Mouse (Mus musculus) kidney, adult 2 months (tissue): ENCODE measurements around the gene Galnt7.

Source experiments
- CTCF ChIP-seq: fragments of 200-500 bp; conservative IDR thresholded peaks from 2 replicates; pipeline ENCODE4 v1.5.1; 2011; ENCODE audit warnings: low read depth, mild to moderate bottlenecking, control low read depth, low read length, moderate library complexity, mixed read lengths; ENCODE audit not compliant: insufficient read depth, insufficient read length
- POLR2A ChIP-seq: fragments of 200-500 bp; IDR thresholded peaks from one replicate; pipeline ENCODE4 v1.6.1; 2011; ENCODE audit warnings: low read depth, low read length, control low read depth

GRCm38 (mm10) chr8:57488312-57488765 lies 164.5 kb downstream of the Galnt7 start:
- TF ChIP-seq CTCF (no peak), POLR2A (no peak)
